Mouse (Mus musculus): ENCODE results near the gene Gp1ba. TPM values are rescaled to one million over a fixed set of nuclear protein-coding genes. Genes with fewer than 3 reads are reported as not detected.

The Gp1ba gene
- polyA plus RNA-seq (2014; fragmentation: Nextera tagmentation; extraction: Ambion mirVana), result 0.17 and 0.22 TPM in 2 replicates

GRCm38 (mm10) chr11:70638714-70639278 lies at the start of gene Gp1ba:
Gene Gp1ba (plus strand): TSS chr11:70639122.
- no peak within 1 kb of the TSS for H3K9ac ChIP-seq (ENCODE audit: low read length)
- H3K27me3 ChIP-seq (replicated peaks; ENCODE audit: control insufficient read depth, insufficient read depth, low read length), result no peaks in the 10 kb centered on the region
- H3K9me3 ChIP-seq (replicated peaks; ENCODE audit: control insufficient read depth, low read length), result no peaks in the 10 kb centered on the region
- H3K27ac ChIP-seq (ENCODE audit: low read depth, low read length), result no peak within 1 kb of the TSS
- H3K36me3 ChIP-seq (ENCODE audit: control insufficient read depth, insufficient read depth, low read length), result peaks cover 7% of the 10 kb centered on the region; the same call in 1 of the 2 replicates
- no peak within 1 kb of the TSS for H3K4me2 ChIP-seq (ENCODE audit: low read length)
- WGBS, result 49% methylated on average over 5 of the region's 5 CpGs
- DNase-seq (ENCODE audit: low spot score), result no peak
- H3K4me1 ChIP-seq (ENCODE audit: control insufficient read depth, insufficient read depth, low read length), result no peaks in the 10 kb centered on the region
- no peak within 1 kb of the TSS for H3K4me3 ChIP-seq (ENCODE audit: low read depth, low read length)
- ATAC-seq, result no peak

- no peak for DNase-seq (ENCODE audit: low spot score)
- no peak overlapping the region for H3K4me3 ChIP-seq (ENCODE audit: low read depth, low read length)
- no peak overlapping the region for H3K27ac ChIP-seq (ENCODE audit: low read depth, low read length)
- no peak overlapping the region for H3K9ac ChIP-seq (ENCODE audit: low read length)
- no peak for ATAC-seq
- no peaks in the 10 kb centered on the region for H3K4me1 ChIP-seq (ENCODE audit: control insufficient read depth, insufficient read depth, low read length)
- no peaks in the 10 kb centered on the region for H3K27me3 ChIP-seq (replicated peaks; ENCODE audit: control insufficient read depth, insufficient read depth, low read length)
- H3K36me3 ChIP-seq (ENCODE audit: control insufficient read depth, insufficient read depth, low read length), result no peaks in the 10 kb centered on the region
- WGBS, result 91% methylated on average over 1 of the region's 1 CpGs
- no peaks in the 10 kb centered on the region for H3K9me3 ChIP-seq (replicated peaks; ENCODE audit: control insufficient read depth, low read length)
- no peak overlapping the region for H3K4me2 ChIP-seq (ENCODE audit: low read length)
These were observed 47.2 kb upstream of the Gp1ba start for GRCm38 (mm10) chr11:70591733-70592132.

DNA sequence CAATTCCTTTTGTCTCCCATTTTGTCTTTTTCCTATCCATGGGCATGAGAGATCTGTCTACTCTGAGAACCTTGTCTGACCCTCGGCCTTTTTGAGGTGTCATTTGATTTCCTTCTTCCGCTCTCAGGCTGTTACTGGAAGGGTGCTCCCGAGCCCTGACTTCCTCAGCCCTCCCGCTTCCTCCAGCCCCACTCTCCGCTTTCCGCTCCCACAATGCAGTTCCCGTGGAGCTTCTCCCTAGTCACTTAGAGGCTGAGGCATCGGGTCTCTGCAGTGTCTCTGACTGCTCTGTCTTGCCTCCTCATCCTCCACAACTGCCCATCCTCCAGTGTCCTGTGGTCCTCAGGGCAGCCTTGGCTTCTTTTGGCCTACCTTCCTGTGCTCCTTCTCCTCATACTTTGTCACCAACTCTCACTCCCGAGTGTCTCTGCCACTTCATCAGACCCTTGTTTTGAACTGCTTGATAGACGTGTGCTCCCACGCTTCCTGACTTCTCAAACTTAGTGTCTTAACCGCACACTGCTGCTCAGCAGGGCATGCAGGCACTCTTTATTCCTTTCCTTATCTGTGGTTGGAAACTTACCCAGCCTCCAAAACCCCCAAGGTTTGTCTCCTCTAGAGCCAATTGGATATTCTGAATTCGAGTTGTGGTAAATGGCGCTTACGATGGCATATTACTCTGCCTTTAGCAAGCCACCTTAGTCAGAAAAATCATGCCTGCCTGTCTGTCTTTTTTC lies 44.5 kb upstream of the Gp1ba start:
- H3K27ac ChIP-seq (ENCODE audit: low read depth, low read length), result no peak overlapping the region
- H3K9ac ChIP-seq (ENCODE audit: low read length), result no peak overlapping the region
- peaks cover 23% of the 10 kb centered on the region for H3K36me3 ChIP-seq (ENCODE audit: control insufficient read depth, insufficient read depth, low read length)
- H3K27me3 ChIP-seq (replicated peaks; ENCODE audit: control insufficient read depth, insufficient read depth, low read length), result no peaks in the 10 kb centered on the region
- no peaks in the 10 kb centered on the region for H3K4me1 ChIP-seq (ENCODE audit: control insufficient read depth, insufficient read depth, low read length)
- H3K9me3 ChIP-seq (replicated peaks; ENCODE audit: control insufficient read depth, low read length), result no peaks in the 10 kb centered on the region
- ATAC-seq (no peak), DNase-seq (ENCODE audit: low spot score) (no peak)
- 84% methylated on average over 15 of the region's 15 CpGs for WGBS
- no peak overlapping the region for H3K4me3 ChIP-seq (ENCODE audit: low read depth, low read length)
- H3K4me2 ChIP-seq (ENCODE audit: low read length), result no peak overlapping the region

- H3K9ac ChIP-seq (ENCODE audit: low read length), result no peak overlapping the region
- ATAC-seq, result no peak
- H3K9me3 ChIP-seq (replicated peaks; ENCODE audit: control insufficient read depth, low read length), result no peaks in the 10 kb centered on the region
- no peaks in the 10 kb centered on the region for H3K4me1 ChIP-seq (ENCODE audit: control insufficient read depth, insufficient read depth, low read length)
- 82% methylated on average over 2 of the region's 2 CpGs for WGBS
- no peak overlapping the region for H3K4me2 ChIP-seq (ENCODE audit: low read length)
- peak overlapping the region; percentile 14; the same call in 1 of the 2 replicates for H3K27ac ChIP-seq (ENCODE audit: low read depth, low read length)
- peaks cover 28% of the 10 kb centered on the region for H3K36me3 ChIP-seq (ENCODE audit: control insufficient read depth, insufficient read depth, low read length)
- H3K4me3 ChIP-seq (ENCODE audit: low read depth, low read length), result no peak overlapping the region
- H3K27me3 ChIP-seq (replicated peaks; ENCODE audit: control insufficient read depth, insufficient read depth, low read length), result no peaks in the 10 kb centered on the region
- DNase-seq (ENCODE audit: low spot score), result no peak
These were observed 43.3 kb upstream of the Gp1ba start for GRCm38 (mm10) chr11:70595638-70596037.

DNA sequence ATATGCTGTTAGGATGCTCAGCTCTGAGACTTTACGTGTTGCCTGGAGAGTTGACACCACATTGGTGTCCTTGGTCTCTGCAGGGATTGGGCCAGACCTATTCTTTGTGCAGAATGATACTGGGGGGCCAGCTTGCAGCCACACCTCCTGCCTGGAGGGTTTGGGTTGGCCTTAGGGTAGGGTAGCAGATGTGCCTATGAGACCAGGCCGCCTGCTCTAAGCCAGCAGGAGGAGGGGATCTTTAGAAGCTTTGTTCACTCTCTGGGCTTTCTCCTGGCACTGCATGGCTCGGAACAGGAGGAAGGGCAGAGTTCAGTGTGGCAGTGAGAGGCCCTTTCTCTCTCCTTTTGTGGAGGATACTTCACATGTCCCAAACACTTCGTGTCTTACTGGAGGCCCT lies 42.8 kb upstream of the Gp1ba start:
- WGBS, result 43% methylated on average over 4 of the region's 4 CpGs
- DNase-seq (ENCODE audit: low spot score) (no peak), ATAC-seq (peak; percentile 37; the same call in 1 of the 2 replicates)

GRCm38 (mm10) chr11:70597301-70597700 lies 41.6 kb upstream of the Gp1ba start:
- no peaks in the 10 kb centered on the region for H3K27me3 ChIP-seq (replicated peaks; ENCODE audit: control insufficient read depth, insufficient read depth, low read length)
- H3K27ac ChIP-seq (ENCODE audit: low read depth, low read length), result no peak overlapping the region
- H3K9ac ChIP-seq (ENCODE audit: low read length), result no peak overlapping the region
- H3K4me2 ChIP-seq (ENCODE audit: low read length), result no peak overlapping the region
- peaks cover 37% of the 10 kb centered on the region for H3K36me3 ChIP-seq (ENCODE audit: control insufficient read depth, insufficient read depth, low read length)
- 85% methylated on average over 6 of the region's 6 CpGs for WGBS
- ATAC-seq (no peak), DNase-seq (ENCODE audit: low spot score) (no peak)
- no peaks in the 10 kb centered on the region for H3K9me3 ChIP-seq (replicated peaks; ENCODE audit: control insufficient read depth, low read length)
- no peak overlapping the region for H3K4me3 ChIP-seq (ENCODE audit: low read depth, low read length)
- H3K4me1 ChIP-seq (ENCODE audit: control insufficient read depth, insufficient read depth, low read length), result no peaks in the 10 kb centered on the region

More for the DNA sequence above, 42.8 kb upstream of the Gp1ba start:
- Histone ChIP-seq H3K9me3 (replicated peaks; ENCODE audit: control insufficient read depth, low read length) (no peaks in the 10 kb centered on the region), H3K9ac (ENCODE audit: low read length) (no peak overlapping the region; the same call in 1 of the 2 replicates), H3K4me3 (ENCODE audit: low read depth, low read length) (no peak overlapping the region), H3K27me3 (replicated peaks; ENCODE audit: control insufficient read depth, insufficient read depth, low read length) (no peaks in the 10 kb centered on the region), H3K4me1 (ENCODE audit: control insufficient read depth, insufficient read depth, low read length) (no peaks in the 10 kb centered on the region), H3K27ac (ENCODE audit: low read depth, low read length) (peak overlapping the region; percentile 24; the same call in 1 of the 2 replicates), H3K36me3 (ENCODE audit: control insufficient read depth, insufficient read depth, low read length) (peaks cover 28% of the 10 kb centered on the region), H3K4me2 (ENCODE audit: low read length) (no peak overlapping the region)

- ATAC-seq (no peak), DNase-seq (ENCODE audit: low spot score) (no peak)
- no peak overlapping the region for H3K4me3 ChIP-seq (ENCODE audit: low read depth, low read length)
- H3K36me3 ChIP-seq (ENCODE audit: control insufficient read depth, insufficient read depth, low read length), result peaks cover 42% of the 10 kb centered on the region
- H3K27ac ChIP-seq (ENCODE audit: low read depth, low read length), result no peak overlapping the region
- no peaks in the 10 kb centered on the region for H3K4me1 ChIP-seq (ENCODE audit: control insufficient read depth, insufficient read depth, low read length)
- 93% methylated on average over 9 of the region's 9 CpGs for WGBS
- H3K27me3 ChIP-seq (replicated peaks; ENCODE audit: control insufficient read depth, insufficient read depth, low read length), result no peaks in the 10 kb centered on the region
- H3K9ac ChIP-seq (ENCODE audit: low read length), result no peak overlapping the region
- no peak overlapping the region for H3K4me2 ChIP-seq (ENCODE audit: low read length)
- H3K9me3 ChIP-seq (replicated peaks; ENCODE audit: control insufficient read depth, low read length), result no peaks in the 10 kb centered on the region
These were observed 40.4 kb upstream of the Gp1ba start for GRCm38 (mm10) chr11:70598451-70598953.

- Histone ChIP-seq H3K4me2 (ENCODE audit: low read length) (no peak overlapping the region), H3K4me1 (ENCODE audit: control insufficient read depth, insufficient read depth, low read length) (no peaks in the 10 kb centered on the region), H3K9me3 (replicated peaks; ENCODE audit: control insufficient read depth, low read length) (no peaks in the 10 kb centered on the region), H3K27ac (ENCODE audit: low read depth, low read length) (no peak overlapping the region), H3K36me3 (ENCODE audit: control insufficient read depth, insufficient read depth, low read length) (peaks cover 79% of the 10 kb centered on the region), H3K4me3 (ENCODE audit: low read depth, low read length) (no peak overlapping the region), H3K9ac (ENCODE audit: low read length) (no peak overlapping the region), H3K27me3 (replicated peaks; ENCODE audit: control insufficient read depth, insufficient read depth, low read length) (no peaks in the 10 kb centered on the region)
- peak; percentile 81 for DNase-seq (ENCODE audit: low spot score)
- 56% methylated on average over 14 of the region's 14 CpGs for WGBS
- peak; percentile 23; the same call in 1 of the 2 replicates for ATAC-seq
These were observed 33.8 kb upstream of the Gp1ba start for GRCm38 (mm10) chr11:70605024-70605566.

- no peak for DNase-seq (ENCODE audit: low spot score)
- H3K4me2 ChIP-seq (ENCODE audit: low read length), result no peak overlapping the region
- H3K27me3 ChIP-seq (replicated peaks; ENCODE audit: control insufficient read depth, insufficient read depth, low read length), result no peaks in the 10 kb centered on the region
- ATAC-seq, result no peak
- no peak overlapping the region for H3K9ac ChIP-seq (ENCODE audit: low read length)
- H3K27ac ChIP-seq (ENCODE audit: low read depth, low read length), result no peak overlapping the region
- H3K4me1 ChIP-seq (ENCODE audit: control insufficient read depth, insufficient read depth, low read length), result no peaks in the 10 kb centered on the region
- no peak overlapping the region for H3K4me3 ChIP-seq (ENCODE audit: low read depth, low read length)
- 82% methylated on average over 12 of the region's 12 CpGs for WGBS
- H3K36me3 ChIP-seq (ENCODE audit: control insufficient read depth, insufficient read depth, low read length), result peaks cover 90% of the 10 kb centered on the region
- H3K9me3 ChIP-seq (replicated peaks; ENCODE audit: control insufficient read depth, low read length), result no peaks in the 10 kb centered on the region
These were observed 32.2 kb upstream of the Gp1ba start for GRCm38 (mm10) chr11:70606717-70607116.
